Mouse (Mus musculus) monocyte, adult 2 months (primary cell): ENCODE results near the gene Cldn7.

Source experiments
- DNase-seq, 2 experiments: peaks; one replicate each; pipeline ENCODE4 v3.0.0; 2022; ENCODE audit warnings: low spot score in 2 of 2, low read depth in 1 of 2

Gene Cldn7

DNA sequence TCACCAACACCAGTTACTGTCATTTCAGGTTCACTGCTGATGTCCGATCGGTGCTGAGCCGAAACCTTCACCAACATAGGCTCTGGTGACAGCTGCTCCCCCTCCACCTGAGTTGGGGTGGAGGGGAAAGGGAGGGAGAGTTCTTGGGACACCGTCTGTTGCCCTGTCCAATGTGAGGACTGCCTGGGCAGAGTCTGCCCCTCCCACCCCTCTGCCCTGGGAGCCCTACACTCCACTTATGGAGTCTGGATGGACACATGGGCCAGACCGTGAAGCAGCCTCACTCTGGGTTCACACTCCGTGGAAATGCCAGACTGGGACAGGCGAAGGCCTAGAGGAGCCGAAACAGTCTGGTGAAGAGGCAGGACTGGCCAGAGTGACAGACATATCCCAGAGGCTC, 25.4 kb downstream of the Cldn7 start:
- no peak for DNase-seq

DNA sequence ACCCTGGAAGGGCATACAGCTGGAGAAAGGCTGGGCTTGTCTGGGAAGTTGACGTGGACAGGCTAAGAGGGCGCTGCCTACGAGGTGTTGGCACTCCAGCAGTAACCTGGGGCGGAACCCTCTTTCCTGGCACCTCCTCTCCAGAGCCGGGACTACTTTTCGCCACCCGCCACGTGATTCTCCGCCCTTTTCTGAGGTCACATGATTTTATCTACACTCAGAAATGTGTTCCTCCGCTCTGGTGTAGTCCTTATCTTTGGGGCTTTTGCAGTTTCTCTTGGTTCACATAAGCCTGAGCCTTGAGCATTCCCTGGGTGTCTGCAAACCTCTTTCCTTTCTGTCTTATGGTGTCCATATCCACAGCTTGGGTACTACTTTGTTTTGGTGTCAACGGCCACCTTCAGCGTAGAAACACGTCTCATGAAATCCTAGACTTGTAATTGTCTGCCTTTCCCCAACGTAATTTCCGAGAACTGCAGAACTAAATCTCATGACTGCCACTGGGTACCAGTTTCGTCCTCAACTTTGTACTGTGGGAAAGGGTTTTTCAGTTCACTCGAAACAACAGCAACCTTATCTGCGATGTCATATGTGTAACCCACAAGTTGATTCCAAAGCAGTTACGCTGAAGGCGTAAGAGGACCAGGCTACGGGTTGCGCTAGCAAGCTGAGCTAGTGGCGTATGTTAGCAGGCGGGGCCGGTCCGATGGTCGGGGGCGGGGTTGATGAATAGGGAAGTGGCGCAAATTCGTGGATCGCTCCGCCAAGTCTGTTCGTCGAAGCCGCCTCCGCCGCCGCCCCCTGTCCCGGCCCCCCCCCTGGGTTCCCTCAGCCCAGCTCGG, 26.5 kb downstream of the Cldn7 start, which contains the start of gene Gabarap:
Gene Gabarap, plus strand, starts transcription at position 294 of the 842 bp plus-strand sequence.
- DNase-seq: peak; percentile 89 to 93

DNA sequence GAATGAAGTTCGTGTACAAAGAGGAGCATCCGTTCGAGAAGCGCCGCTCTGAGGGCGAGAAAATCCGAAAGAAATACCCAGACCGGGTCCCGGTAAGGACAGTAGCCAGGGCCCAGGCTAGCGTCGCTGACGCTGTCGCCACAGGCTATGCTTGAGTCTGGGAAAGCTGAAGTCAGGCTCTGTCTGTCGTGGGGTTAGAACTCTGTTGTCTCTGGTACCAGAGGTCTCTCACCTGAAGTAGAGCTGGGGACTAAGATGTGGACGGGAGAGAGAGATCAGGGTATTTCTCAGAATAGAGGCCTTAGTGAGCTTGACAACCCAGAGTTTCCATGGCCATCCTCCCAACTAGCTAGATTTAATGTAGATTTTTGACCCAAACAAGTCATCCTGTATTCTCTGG, 27.1 kb downstream of the Cldn7 start:
- no peak for DNase-seq

DNA sequence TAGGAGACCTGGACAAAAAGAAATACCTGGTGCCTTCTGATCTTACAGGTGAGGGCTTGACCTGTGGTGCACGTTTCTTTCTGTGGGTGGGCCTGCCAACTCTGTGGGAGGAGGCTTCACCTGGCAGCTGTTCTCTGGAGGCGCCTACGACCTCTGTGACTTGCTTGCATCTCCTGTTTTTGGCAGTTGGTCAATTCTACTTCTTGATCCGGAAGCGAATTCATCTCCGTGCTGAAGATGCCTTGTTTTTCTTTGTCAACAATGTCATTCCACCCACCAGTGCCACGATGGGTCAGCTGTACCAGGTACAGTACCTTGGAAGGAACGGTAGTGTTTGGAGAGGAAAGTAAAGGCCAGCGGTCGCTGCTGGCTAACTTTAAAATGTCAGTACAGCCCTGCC, 27.8 kb downstream of the Cldn7 start:
- DNase-seq: no peak

DNA sequence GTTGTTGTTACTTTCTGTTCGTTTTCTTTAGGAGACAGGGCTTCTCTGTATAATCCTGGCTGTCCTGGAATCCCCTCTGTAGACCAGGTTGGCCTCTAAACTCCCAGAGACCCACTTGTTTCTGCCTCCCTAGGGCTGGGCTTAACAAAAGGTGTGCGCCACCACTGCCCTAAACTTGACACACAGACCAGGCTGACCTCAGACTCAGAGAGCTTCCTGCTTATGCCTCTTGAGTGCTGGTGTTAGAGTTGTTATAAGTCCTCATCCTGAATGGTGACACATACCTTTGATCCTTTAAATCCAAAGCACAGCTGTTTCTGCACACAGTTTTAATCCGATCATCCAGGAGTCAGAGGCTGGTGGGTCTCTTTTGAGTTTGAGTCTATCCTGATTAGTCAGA, 28.4 kb downstream of the Cldn7 start:
- DNase-seq: no peak

DNA sequence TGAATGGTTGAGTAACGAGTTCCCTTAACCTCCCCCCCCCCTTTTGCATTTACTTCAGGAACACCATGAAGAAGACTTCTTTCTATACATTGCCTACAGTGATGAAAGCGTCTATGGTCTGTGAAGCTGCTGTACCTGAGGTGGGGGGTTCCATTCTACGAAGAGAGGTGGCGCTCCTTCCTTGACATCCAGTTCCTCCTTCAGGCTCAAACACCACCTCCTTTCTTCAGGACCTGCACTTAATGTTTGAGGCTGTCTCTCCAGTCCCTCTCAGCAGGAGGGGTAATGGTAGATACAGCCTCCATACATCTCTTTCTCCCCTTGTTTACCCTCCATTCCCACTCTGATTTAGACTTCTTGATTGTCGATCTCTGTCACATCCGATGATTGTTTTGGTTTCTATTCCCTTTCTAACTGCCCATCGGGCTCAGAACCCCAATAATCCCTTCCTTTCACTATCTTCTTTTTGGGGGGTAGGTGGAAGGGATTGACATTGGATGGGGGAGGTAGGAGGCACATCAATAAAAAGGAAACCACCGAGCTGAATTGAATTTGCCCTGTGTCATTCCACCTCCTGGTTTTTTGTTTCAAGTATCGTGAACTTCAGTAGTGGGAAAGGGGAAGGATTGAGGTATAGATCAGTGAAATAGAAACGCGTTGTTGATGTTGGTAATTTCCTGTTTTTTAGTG, 30.0 kb downstream of the Cldn7 start:
- DNase-seq: no peak

DNA sequence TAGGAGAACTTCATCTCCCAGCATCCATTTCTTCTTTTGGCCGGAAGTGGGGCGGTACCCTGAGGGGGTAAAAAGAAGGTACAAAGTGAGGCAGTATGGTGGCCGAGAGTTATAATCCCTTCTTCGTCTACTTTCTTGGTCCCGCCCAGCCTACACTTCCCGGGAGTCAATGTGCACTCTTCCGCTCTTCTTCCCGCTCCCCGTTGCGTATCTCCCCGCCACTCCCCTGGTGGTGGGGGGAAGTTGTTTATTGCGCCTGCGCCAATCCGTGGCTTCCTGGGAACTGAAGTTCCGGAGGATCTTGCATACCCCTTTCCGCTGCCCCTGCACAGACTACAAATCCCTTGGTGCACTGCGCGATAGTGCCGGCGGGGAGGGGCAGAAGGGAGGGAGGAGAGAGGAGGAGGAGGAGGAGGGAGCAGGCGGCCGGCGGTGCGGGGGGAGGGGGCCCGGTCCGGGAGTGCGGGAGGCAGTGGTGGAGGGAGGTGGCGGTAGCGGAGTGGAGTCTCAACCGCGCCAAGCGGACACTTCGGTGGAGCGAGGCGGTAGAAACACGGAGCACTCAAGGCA, 30.9 kb downstream of the Cldn7 start, which contains the start of gene Phf23:
Gene Phf23, plus strand, starts transcription at position 387 of the 570 bp plus-strand sequence.
- DNase-seq: peak; percentile 95 to 97

DNA sequence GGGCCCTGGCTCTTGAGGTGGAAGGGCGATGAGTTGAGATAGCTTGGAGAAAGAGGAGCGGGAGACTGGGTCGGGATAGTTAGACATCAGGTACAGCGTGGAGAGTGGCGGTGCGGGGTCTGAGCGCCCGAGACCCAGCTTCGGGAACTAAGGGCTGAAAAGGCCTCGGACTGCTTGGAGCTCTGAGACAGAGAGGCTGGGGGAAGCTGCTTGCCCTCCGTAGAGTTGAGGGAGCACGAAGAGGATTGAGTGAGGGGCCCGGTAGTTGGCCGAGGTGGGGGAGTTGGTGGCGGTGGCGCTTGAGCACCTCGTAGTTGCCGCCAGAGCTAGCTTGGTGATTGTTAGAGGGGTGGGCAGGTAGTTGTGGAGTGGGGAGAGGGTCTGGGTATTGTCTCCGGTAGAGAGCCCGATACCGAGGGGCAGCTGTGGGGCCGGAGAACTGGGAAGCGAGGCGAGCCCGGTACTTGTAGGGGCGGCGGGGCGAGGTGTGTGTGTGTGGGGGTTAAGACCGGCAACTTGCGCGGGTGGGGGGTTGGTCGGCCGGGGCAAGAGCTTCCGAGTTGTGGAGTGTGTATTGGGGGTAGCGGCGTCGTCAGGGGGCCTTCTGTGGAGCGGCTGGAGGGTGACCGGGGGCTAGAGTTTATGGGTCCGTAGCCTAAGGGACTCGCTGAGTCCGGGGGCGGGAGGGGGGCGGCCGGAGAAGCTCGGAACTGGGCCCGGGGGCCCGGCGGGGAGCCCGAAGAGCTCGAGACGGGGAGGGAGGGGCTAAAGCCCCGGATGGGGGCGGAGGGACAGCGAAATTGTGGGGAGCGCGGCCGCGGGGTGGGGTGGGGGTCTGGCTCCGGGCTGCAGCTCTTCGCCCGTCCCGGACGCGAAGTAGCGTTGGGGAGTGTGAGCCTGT, 31.8 kb downstream of the Cldn7 start:
- DNase-seq: peak in 1 of 2 experiments; percentile 25

DNA sequence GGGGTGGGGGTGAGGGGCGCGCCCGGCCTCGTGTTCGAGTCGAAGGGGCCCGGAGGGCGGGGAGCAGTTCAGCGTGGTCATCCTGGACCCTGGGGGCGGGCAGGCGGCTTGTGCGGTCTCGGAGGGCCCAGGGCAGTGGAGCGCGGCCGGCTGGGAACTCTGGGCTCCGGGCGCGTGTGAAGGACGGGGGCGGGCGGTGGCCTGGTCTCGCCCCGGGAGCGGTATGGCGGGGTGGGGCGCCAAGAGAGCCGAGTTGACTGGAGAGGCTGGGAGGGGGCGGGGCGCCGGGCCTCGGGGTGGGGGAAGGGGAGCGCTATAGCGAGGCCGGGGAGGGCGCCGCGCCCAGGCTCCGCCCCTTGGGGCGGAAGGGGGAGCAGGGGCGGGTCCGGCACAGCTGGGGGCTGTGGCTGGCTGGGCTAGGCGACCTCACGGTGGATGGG, 32.5 kb downstream of the Cldn7 start:
- peak in 1 of 2 experiments; percentile 69 for DNase-seq

DNA sequence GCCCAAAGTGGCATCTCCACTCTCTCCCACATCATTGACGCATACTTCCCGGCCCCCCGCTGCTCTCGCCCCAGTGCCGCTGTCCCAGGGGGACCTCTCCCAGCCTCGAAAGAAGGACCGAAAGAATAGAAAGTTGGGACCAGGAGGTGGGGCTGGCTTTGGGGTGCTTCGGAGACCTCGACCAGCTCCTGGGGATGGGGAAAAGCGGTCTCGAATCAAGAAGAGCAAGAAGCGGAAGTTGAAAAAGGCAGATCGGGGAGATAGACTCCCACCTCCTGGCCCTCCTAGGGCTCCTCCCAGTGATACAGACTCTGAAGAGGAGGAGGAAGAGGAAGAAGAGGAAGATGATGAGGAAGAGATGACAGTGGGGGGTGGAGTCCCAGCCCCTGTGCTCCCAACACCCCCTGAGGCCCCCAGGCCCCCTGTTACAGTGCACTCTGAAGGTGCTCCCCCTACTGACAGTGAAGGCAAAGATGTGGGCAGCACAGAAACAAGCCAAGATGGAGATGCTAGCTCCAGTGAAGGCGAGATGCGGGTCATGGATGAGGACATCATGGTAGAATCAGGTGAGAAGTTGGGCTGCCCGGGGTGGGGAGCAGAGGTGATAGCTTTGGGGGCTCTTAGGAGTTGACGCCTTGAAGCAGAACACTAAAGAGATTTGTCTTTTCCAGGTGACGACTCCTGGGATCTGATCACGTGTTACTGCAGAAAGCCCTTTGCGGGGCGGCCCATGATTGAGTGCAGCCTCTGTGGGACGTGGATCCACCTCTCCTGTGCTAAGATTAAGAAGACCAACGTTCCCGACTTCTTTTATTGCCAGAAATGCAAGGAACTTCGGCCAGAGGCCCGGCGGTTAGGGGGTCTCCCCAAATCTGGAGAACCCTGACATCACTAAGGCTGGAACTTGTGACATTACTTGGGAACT, 34.2 kb downstream of the Cldn7 start:
- DNase-seq: no peak

DNA sequence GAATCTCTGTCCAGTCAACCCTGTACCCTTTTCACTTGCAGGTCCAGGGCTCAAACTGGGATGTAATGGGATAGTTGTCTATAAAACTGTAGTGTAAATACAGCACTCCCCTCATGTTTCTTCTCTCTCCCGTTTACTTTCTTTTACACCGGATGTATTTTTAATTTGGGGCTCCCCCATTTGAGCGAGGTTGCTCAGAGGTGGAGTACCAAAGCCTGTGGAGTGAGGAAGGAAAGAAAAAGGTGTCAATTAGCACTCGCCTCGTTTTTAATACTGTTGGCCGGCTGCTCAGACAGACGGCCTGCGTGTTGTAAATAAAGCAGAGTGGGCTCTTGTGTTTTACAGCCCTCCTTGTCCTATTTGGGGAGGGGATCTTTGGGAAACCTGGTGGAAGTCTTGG, 35.1 kb downstream of the Cldn7 start:
- no peak for DNase-seq

DNA sequence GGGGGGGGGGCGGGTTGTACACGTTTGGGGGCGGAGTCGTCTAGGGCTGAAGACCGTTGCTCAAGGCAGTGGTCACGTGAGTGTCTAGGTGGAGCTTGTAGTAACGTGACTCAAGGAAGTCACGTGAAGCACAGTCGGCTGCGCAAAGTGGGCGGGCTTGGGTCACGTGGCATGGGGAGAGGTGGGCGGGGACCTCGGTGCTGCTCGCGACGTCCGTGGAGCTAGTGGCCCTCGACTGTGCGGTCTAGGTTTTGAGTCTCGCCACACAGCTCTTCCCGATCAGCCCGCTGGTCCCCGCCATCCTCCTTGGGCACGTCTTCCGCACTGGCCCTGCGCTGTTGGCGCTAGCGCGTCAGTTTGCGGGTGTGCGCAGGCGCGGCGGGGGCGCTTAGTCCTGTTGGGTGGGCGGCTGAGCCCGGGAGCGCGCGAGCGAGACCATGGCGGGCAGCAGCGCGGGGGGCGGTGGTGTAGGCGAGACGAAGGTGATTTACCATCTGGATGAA, 35.9 kb downstream of the Cldn7 start, which contains the start of gene Dvl2:
Gene Dvl2, plus strand, starts transcription at position 200 of the 503 bp plus-strand sequence.
- peak; percentile 72 to 80 for DNase-seq

DNA sequence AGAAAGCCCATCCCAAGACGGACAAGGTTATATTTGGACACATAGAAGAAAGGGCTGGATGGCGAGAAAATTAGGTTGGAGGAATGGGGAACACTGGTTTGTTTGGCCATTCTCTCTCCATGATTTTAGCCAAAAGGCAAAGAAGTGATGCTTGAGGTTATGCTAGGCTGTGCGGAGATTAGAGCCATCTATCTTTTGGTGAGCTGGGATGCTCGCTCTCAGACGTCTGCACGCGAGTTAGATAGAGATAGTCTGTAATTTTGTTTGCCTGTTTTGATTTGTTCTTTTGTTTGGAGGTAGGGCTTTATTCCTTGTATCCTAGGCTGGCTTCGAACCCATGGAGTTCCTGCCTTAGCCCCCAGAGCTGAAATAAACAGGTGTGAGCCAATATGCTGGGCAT, 36.6 kb downstream of the Cldn7 start:
- DNase-seq: no peak

DNA sequence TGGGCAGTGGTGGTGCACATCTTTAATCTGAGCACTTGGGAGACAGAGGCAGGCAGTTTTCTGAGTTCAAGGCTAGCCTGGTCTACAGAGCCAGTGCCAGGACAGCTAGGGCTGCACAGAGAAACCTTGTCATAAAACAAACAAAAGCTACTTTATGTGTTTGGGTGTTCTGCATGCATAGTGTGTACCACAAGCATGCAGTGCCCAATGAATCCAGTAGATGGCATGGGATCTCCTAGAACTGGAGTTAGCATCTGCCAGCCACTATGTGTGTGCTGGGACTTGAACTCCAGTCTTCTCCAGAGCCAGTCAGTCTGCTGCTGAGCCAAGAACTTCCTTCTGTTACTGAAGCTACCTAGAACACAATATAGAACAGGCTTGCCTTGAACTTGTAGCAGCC, 37.3 kb downstream of the Cldn7 start:
- peak in 1 of 2 experiments; percentile 43 for DNase-seq

DNA sequence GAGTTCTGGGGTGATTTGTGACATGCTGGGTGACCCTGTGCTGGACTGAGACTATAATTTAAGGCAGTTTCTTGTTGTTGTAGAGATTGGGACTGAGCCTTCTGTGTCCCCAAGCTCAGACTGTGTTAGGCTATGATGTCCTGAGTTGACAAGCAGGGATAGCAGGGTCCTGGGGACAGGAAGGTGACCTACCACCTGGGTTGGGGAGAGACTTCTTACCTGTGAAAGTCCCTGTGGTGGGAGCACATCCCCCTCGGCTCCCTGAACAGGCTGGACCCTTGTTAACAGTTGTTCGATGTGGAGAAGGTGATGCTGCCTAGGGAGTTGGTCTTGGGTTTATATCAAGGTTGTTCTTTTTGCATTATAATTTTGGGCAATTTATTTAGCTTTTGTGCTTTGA, 37.9 kb downstream of the Cldn7 start:
- DNase-seq: no peak

DNA sequence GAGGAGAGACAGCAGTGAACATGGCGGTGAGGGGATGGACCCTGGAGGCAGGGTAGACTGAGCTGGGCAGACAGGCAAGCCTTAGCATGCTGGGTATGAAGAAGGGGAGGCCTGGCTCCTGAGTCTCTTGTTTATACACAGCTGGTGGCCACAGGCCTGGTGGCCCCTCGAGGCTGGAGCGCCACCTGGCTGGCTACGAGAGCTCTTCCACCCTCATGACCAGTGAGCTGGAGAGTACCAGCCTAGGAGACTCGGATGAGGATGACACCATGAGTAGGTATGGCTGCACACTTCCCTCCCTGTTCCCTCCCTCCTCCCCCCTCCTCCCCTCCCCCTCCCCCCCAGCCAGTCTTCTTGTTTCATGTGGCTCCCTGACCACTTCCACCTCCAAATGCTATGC, 40.9 kb downstream of the Cldn7 start:
- no peak for DNase-seq

DNA sequence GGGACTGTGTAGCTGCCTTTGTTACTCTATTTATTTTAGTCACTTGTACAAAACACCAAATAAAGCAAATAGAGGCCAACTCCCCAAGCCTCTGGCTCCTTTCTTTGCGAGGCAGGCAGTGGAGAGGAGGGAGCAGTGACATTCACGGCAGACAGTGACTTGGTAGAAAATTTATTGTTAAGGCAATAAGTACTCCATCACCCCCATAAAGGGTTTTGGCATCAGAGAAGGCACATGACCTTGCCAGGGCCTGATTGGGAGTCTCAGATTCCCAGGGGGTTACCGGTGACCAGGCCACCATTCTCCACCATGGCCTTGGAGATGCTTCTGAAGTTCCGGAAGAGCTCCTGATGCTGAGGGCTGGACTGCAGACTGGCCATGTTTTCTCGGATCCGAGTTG, 45.5 kb downstream of the Cldn7 start:
- no peak for DNase-seq

DNA sequence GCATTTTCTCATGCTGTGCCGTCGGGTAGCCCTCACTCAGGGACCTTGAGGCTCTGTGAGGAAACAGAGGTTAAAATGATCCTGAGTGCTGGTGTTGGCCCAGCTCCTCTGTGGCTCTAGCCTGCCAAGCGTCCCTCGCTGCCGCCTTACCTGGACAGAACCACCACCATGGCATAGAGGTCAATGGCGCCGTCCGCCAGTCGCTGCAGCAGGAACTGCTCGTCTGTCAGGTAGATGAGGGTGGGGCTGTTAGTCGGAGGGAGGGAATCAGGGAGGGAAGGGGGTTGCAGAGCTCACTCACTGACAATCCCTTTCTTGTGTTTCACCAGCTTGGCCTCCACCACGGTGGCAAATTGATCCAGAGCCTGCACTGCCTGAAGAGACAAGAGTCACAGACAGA, 46.0 kb downstream of the Cldn7 start:
- no peak for DNase-seq

DNA sequence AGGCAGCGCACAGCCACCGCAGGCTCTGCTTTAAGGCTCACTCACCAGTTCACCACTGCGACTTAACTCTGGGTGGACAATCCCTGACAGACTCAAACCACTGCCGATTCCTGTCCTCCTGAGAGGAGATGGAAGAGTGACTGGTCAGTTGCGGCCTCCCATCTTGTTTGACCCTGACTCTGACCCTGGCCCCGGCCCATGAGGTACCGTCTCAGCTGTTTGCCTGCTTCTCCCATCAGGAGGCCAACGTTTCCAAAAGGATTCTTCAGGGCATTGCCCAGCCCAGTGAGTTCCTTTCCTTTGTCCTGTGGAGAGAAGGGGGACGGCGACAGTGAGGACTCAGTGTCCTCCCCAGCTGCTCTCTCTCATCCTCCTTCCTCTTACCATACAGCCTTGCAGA, 46.4 kb downstream of the Cldn7 start:
- no peak for DNase-seq

DNA sequence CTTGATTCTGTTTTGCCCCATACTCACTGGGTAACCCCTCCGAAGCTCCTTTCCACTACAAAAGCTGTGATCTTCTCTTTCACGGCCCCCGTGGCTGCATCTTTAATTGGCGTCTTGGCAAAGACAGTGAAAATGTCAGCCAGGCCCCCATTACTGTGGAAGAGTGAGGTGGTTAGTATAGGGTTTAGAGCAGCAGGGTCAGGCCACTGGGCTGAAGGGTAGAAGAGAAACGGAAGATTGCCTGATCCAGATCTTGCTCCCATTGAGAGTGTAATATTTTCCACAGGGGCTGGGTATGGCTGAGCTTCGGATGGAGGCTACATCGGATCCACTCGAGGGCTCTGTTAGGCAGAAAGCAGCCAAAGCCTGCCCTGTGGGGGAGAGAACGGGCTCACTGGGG, 48.4 kb downstream of the Cldn7 start:
- DNase-seq: no peak
